Mouse (Mus musculus): Measurements from ENCODE around the gene Cnpy2. TPM values are rescaled to one million over a fixed set of nuclear protein-coding genes. Genes with fewer than 3 reads are reported as not detected.

The Cnpy2 gene
- polyA plus RNA-seq, 1 experiment from 2014 or later = 349 TPM

DNA sequence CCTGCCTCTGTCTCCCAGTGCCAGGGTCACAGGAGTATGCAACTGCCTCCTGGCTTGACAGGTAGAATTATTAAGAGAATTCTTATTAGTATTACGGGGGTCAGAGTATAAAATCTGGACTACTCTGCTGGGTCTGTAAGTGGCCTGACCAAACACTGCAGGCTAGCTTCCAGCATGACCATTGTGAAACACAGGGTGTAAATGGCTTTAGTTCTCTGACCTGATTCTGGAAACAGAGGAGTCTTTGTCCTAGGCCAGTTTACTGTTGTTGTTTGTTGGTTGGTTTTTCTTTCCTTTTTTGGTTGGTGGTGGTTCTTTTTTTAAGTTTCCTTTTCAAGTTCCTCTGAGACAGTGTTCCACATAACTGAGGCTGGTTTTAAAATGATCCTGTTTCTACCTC lies 21.2 kb downstream of the Cnpy2 start:
- Histone ChIP-seq H3K4me2 (no peak overlapping the region), H3K9ac (no peak overlapping the region), H3K27me3 (no peaks in the 10 kb centered on the region), H3K4me3 (no peak overlapping the region), H3K36me3 (peaks cover 3% of the 10 kb centered on the region; the same call in 1 of the 2 replicates), H3K27ac (no peak overlapping the region), H3K9me3 (no peaks in the 10 kb centered on the region), H3K4me1 (peaks cover 30% of the 10 kb centered on the region)
- 91% methylated on average over 1 of the region's 1 CpGs for WGBS
- ATAC-seq (ENCODE audit: insufficient number of reproducible peaks, insufficient read depth, low FRiP score, low TSS enrichment, low read depth) = no peak

DNA sequence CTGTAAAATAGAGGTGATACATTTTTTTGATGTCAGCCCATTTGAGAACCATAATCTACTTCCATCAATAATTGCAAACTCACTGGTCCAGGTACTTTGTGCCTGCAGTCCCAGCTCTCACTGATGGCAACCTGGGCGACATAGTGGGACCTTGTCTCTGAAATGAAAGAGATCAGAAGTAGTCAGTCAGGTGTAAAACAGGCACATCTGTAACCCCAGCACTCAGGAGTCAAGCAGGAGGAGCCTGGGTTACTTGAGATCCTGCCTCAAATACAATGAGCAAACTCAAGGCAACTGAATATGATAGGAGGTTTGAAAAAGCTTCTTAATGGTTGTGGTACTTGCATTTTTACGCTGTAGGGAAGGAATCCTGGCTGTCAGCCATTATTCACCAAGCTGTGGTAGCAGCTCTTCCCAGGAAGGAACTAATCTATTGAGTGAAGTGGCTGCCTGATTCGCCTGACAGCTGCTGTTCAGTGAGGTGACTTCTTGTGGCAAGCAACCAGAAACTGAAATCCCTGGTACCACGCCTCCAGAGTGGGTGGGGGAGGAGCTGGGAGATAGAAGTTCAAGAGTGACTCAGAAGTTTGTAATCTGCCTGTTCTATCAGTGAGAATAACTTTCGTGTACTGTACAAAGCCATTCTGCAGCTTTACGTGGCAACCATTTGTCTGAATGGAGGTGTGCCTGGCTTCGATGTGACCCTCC lies 22.5 kb downstream of the Cnpy2 start:
- no peaks in the 10 kb centered on the region for H3K27me3 ChIP-seq
- ATAC-seq (ENCODE audit: insufficient number of reproducible peaks, insufficient read depth, low FRiP score, low TSS enrichment, low read depth) = 0 out of 2 replicates have a peak, but pooled peaks have one; percentile 52
- peaks cover 7% of the 10 kb centered on the region for H3K36me3 ChIP-seq
- peak overlapping the region; percentile 17; the same call in 1 of the 2 replicates for H3K4me2 ChIP-seq
- H3K4me3 ChIP-seq = no peak overlapping the region
- no peaks in the 10 kb centered on the region for H3K9me3 ChIP-seq
- H3K4me1 ChIP-seq = peaks cover 18% of the 10 kb centered on the region
- H3K9ac ChIP-seq = no peak overlapping the region
- H3K27ac ChIP-seq = peak overlapping the region; percentile 60; the same call in 1 of the 2 replicates
- WGBS = 41% methylated on average over 7 of the region's 7 CpGs

DNA sequence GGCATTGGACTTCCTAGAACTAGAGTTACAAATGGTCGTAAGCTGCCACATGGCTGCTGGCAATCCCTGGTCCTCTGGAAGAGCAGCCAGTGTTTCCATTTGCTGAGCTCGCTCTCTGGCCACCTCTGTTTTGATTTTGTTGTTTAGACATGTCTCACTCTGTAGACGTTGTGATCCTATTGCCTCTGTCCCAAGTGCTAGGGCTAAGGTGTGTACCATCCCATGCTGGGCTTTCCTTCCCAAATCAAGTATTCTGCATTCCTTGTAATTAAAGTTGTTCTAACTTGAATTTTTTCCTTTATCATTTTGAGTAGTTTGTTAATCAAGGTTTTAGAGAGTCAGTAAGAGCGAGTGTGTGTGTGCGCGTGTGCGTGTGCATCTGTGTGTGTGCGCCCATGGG lies 25.3 kb downstream of the Cnpy2 start:
- Histone ChIP-seq H3K27me3 (no peaks in the 10 kb centered on the region), H3K36me3 (peaks cover 32% of the 10 kb centered on the region), H3K4me3 (no peak overlapping the region), H3K9me3 (no peaks in the 10 kb centered on the region), H3K4me2 (no peak overlapping the region), H3K9ac (no peak overlapping the region), H3K27ac (no peak overlapping the region), H3K4me1 (peaks cover 13% of the 10 kb centered on the region)
- 90% methylated on average over 8 of the region's 8 CpGs for WGBS
- no peak for ATAC-seq (ENCODE audit: insufficient number of reproducible peaks, insufficient read depth, low FRiP score, low TSS enrichment, low read depth)

DNA sequence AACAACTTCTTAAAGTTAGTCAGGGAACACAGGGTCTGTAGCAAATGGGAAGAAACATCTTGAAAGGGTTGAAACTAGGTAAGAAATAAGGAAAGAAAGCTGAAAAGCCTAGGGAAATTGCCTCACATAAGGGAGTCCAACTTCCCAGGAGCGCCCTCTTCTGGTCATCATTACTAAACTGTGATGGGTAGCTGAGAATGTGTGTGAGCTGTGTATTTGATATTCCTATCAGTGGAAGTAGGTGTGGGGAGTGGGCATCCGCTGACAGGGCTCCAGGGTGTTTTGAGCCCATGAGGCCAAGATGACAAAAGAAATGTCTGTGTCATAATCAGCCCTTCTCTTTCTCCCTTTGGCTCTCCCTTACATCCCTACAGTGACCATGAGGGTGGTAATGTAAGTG lies 36.5 kb downstream of the Cnpy2 start:
- H3K27ac ChIP-seq = no peak overlapping the region
- 54% methylated on average over 2 of the region's 2 CpGs for WGBS
- H3K9me3 ChIP-seq = no peaks in the 10 kb centered on the region
- H3K9ac ChIP-seq = no peak overlapping the region
- no peaks in the 10 kb centered on the region for H3K27me3 ChIP-seq
- no peak overlapping the region for H3K4me2 ChIP-seq
- no peak for ATAC-seq (ENCODE audit: insufficient number of reproducible peaks, insufficient read depth, low FRiP score, low TSS enrichment, low read depth)
- H3K36me3 ChIP-seq = peaks cover 91% of the 10 kb centered on the region
- no peak overlapping the region for H3K4me3 ChIP-seq
- H3K4me1 ChIP-seq = no peaks in the 10 kb centered on the region

GRCm38 (mm10) chr10:128359226-128359625 lies 37.0 kb downstream of the Cnpy2 start:
- Histone ChIP-seq H3K9ac (no peak overlapping the region), H3K4me3 (no peak overlapping the region), H3K4me1 (no peaks in the 10 kb centered on the region), H3K27me3 (no peaks in the 10 kb centered on the region), H3K4me2 (no peak overlapping the region), H3K27ac (no peak overlapping the region), H3K36me3 (peaks cover 90% of the 10 kb centered on the region), H3K9me3 (no peaks in the 10 kb centered on the region)
- ATAC-seq (ENCODE audit: insufficient number of reproducible peaks, insufficient read depth, low FRiP score, low TSS enrichment, low read depth) = no peak
- WGBS = 93% methylated on average over 6 of the region's 6 CpGs

DNA sequence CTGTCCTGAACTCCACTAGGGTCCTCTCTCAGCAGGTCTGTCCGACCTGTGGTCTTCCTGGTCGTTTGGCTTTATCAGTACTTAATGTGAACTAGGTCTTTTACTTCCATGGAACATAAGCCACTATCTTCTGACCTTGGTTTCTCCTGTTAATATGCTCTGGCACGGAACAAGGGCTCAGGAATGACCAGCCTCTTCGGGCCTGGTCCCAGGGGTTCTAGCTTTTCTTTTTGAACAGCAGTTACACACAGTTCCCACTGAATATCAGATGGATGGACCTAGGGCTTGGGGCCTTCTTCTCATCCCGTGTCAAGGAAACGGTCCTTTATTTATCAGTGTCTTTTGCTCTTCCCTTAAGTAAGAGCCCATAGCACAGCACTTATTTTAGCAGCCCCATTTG lies 39.6 kb downstream of the Cnpy2 start:
- Histone ChIP-seq H3K4me2 (no peak overlapping the region), H3K9ac (no peak overlapping the region), H3K27ac (no peak overlapping the region), H3K36me3 (peaks cover 84% of the 10 kb centered on the region), H3K4me1 (no peaks in the 10 kb centered on the region), H3K27me3 (no peaks in the 10 kb centered on the region), H3K9me3 (no peaks in the 10 kb centered on the region), H3K4me3 (no peak overlapping the region)
- no peak for ATAC-seq (ENCODE audit: insufficient number of reproducible peaks, insufficient read depth, low FRiP score, low TSS enrichment, low read depth)
- WGBS = 89% methylated on average over 6 of the region's 6 CpGs

DNA sequence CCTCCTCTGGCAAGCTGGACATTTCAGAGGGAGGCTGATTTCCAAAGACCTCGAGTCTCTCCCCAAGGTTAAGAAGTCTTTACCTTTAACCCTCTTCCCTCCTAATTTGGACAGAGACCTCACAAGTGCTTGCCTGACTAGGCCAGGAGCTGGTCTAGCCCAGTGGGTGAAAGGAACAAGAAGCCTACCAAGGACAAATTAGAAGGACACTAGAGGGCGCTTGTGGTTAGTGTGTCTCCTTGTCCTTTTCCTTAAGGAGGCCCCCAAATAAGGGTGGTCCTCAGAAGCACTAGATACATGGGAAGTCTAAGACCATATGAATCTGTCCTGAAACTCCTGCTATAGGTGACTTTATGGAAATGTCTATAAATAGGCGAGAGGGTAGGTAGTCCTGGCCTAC lies 40.3 kb downstream of the Cnpy2 start:
- H3K9me3 ChIP-seq = no peaks in the 10 kb centered on the region
- H3K4me3 ChIP-seq = no peak overlapping the region
- no peaks in the 10 kb centered on the region for H3K27me3 ChIP-seq
- peaks cover 2% of the 10 kb centered on the region for H3K4me1 ChIP-seq
- 49% methylated on average over 3 of the region's 3 CpGs for WGBS
- ATAC-seq (ENCODE audit: insufficient number of reproducible peaks, insufficient read depth, low FRiP score, low TSS enrichment, low read depth) = 0 out of 2 replicates have a peak, but pooled peaks have one; percentile 59
- H3K4me2 ChIP-seq = no peak overlapping the region
- peaks cover 78% of the 10 kb centered on the region for H3K36me3 ChIP-seq
- H3K9ac ChIP-seq = peak overlapping the region; percentile 40; the same call in 1 of the 2 replicates
- H3K27ac ChIP-seq = no peak overlapping the region; the same call in 1 of the 2 replicates

- Histone ChIP-seq H3K9ac (peak overlapping the region; percentile 85), H3K27me3 (no peaks in the 10 kb centered on the region), H3K9me3 (no peaks in the 10 kb centered on the region), H3K4me2 (peak overlapping the region; percentile 89), H3K4me1 (peaks cover 14% of the 10 kb centered on the region), H3K36me3 (peaks cover 25% of the 10 kb centered on the region), H3K4me3 (peak overlapping the region; percentile 70), H3K27ac (peak overlapping the region; percentile 96)
- no peak for ATAC-seq (ENCODE audit: insufficient number of reproducible peaks, insufficient read depth, low FRiP score, low TSS enrichment, low read depth)
- 15% methylated on average over 19 of the region's 19 CpGs for WGBS
Measured at GRCm38 (mm10) chr10:128367899-128368401, 45.7 kb downstream of the Cnpy2 start.

GRCm38 (mm10) chr10:128368402-128369217 lies 46.4 kb downstream of the Cnpy2 start, which contains the start of gene Coq10a:
Coq10a (minus strand) TSS chr10:128368997.
- H3K27ac ChIP-seq = peak within 1 kb of the TSS; percentile 96
- peak within 1 kb of the TSS; percentile 89 for H3K4me2 ChIP-seq
- peak within 1 kb of the TSS; percentile 85 for H3K9ac ChIP-seq
- H3K9me3 ChIP-seq = no peaks in the 10 kb centered on the region
- H3K4me3 ChIP-seq = peak within 1 kb of the TSS; percentile 70
- H3K36me3 ChIP-seq = peaks cover 19% of the 10 kb centered on the region
- ATAC-seq (ENCODE audit: insufficient number of reproducible peaks, insufficient read depth, low FRiP score, low TSS enrichment, low read depth) = peak; percentile 88
- H3K27me3 ChIP-seq = no peaks in the 10 kb centered on the region
- H3K4me1 ChIP-seq = peaks cover 14% of the 10 kb centered on the region
- WGBS = under 1% methylated on average over 87 of the region's 87 CpGs

DNA sequence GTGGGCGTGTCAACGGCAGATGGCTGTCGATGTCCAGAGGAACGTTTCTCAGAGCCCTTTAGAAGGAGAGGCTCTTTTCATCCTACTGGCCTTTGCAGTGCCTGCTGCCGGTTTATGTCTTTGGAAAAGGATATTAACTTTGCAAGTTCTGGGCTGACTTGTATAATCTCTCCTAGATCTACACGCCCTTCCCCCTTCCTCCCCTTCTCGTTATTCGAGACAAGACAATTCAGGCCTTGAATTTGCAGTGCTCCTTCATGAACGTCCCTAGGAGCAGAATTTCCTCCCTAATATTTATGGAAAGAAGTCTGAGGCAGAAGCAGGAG lies 46.9 kb downstream of the Cnpy2 start:
- 8% methylated on average over 9 of the region's 9 CpGs for WGBS
- Histone ChIP-seq H3K27ac (peak overlapping the region; percentile 96), H3K4me3 (peak overlapping the region; percentile 70), H3K36me3 (peaks cover 14% of the 10 kb centered on the region), H3K9me3 (no peaks in the 10 kb centered on the region), H3K27me3 (no peaks in the 10 kb centered on the region), H3K4me1 (peaks cover 14% of the 10 kb centered on the region), H3K4me2 (peak overlapping the region; percentile 89), H3K9ac (peak overlapping the region; percentile 85)
- ATAC-seq (ENCODE audit: insufficient number of reproducible peaks, insufficient read depth, low FRiP score, low TSS enrichment, low read depth) = no peak

DNA sequence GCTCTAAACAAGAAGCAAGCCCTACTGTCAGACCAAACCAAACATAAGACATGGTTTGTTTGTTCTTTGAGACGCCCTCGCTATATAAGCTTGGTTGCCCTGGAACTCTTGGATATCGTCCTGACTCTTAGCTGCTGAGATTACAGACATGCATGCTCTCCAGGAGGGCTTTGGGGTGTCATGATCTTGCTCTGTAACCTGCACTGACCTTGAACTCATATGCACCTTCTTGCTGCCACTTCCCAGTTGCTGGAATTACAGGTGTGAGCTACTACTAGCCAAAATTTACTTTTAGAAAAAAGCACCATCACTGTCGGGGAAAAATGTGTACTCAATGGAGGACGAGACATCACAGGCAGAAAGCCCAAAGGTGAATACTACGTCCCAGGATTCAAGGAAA lies 47.3 kb downstream of the Cnpy2 start:
- Histone ChIP-seq H3K4me3 (peak overlapping the region; percentile 70), H3K27me3 (no peaks in the 10 kb centered on the region), H3K4me1 (peaks cover 14% of the 10 kb centered on the region), H3K27ac (peak overlapping the region; percentile 96), H3K4me2 (peak overlapping the region; percentile 89), H3K36me3 (peaks cover 11% of the 10 kb centered on the region), H3K9me3 (no peaks in the 10 kb centered on the region), H3K9ac (peak overlapping the region; percentile 85; the same call in 1 of the 2 replicates)
- WGBS = 73% methylated on average over 6 of the region's 6 CpGs
- no peak for ATAC-seq (ENCODE audit: insufficient number of reproducible peaks, insufficient read depth, low FRiP score, low TSS enrichment, low read depth)
